Mouse (Mus musculus) heart, embryonic 14.5 days (tissue): ENCODE measurements around the gene Trappc3l. TPM values are rescaled to one million over a fixed set of nuclear protein-coding genes. Genes with fewer than 3 reads are reported as not detected.

ENCODE experiments used
- ATAC-seq: fragments of 200-750 bp; cut with Nextera tagmentation; 2 replicates; pipeline ENCODE4 v1.8.0; 2017; ENCODE audit warnings: low read depth, moderate TSS enrichment; ENCODE audit not compliant: insufficient number of reproducible peaks, insufficient read depth, low FRiP score
- H3K27ac ChIP-seq, 2 experiments: fragments of 200-500 bp in 1 of 2; fragments of 300-500 bp in 1 of 2; sonication (generic) in 1 of 2; replicated peaks in 1 of 2; 2 replicates each; pipeline ENCODE4 v1.5.1; 2012 to 2014; ENCODE audit warnings: low read depth in 2 of 2, low read length in 2 of 2, control low read depth in 1 of 2, mild to moderate bottlenecking in 1 of 2, mixed read lengths in 1 of 2; ENCODE audit not compliant: control insufficient read depth in 1 of 2, insufficient read depth in 1 of 2
- H3K27me3 ChIP-seq: fragments of 300-500 bp; sonication (generic); 2 replicates; pipeline ENCODE4 v1.6.1; 2014; ENCODE audit warnings: mild to moderate bottlenecking, low read length, control low read depth; ENCODE audit not compliant: control insufficient read depth, insufficient read depth
- H3K36me3 ChIP-seq: fragments of 300-500 bp; sonication (generic); 2 replicates; pipeline ENCODE4 v1.6.1; 2014; ENCODE audit warnings: mild to moderate bottlenecking, control low read depth, low read length, mixed read lengths; ENCODE audit not compliant: control insufficient read depth, insufficient read depth
- H3K4me1 ChIP-seq, 2 experiments: fragments of 200-500 bp in 1 of 2; fragments of 300-500 bp in 1 of 2; sonication (generic) in 1 of 2; 2 replicates each; pipeline ENCODE4 v1.6.1; 2012 to 2014; ENCODE audit warnings: low read length in 2 of 2, control low read depth in 1 of 2, mixed read lengths in 1 of 2; ENCODE audit not compliant: control insufficient read depth in 2 of 2, insufficient read depth in 2 of 2
- H3K4me2 ChIP-seq: fragments of 300-500 bp; sonication (generic); 2 replicates; pipeline ENCODE4 v1.6.1; 2014; ENCODE audit warnings: mild to moderate bottlenecking, low read length
- H3K4me3 ChIP-seq, 2 experiments: fragments of 200-500 bp in 1 of 2; fragments of 300-500 bp in 1 of 2; sonication (generic) in 1 of 2; 2 replicates each; pipeline ENCODE4 v1.5.1; 2012 to 2014; ENCODE audit warnings: low read length in 2 of 2, mild to moderate bottlenecking in 2 of 2, control low read depth in 1 of 2, low read depth in 1 of 2, moderate library complexity in 1 of 2; ENCODE audit not compliant: control insufficient read depth in 1 of 2, insufficient read depth in 1 of 2
- H3K9ac ChIP-seq: fragments of 300-500 bp; sonication (generic); 2 replicates; pipeline ENCODE4 v1.6.1; 2014; ENCODE audit warnings: mild to moderate bottlenecking, low read length
- H3K9me3 ChIP-seq: fragments of 300-500 bp; sonication (generic); 2 replicates; pipeline ENCODE4 v1.6.1; 2016; ENCODE audit warnings: low read length, control low read depth; ENCODE audit not compliant: control insufficient read depth
- WGBS: fragments of 180-500 bp; shearing (Covaris S2); extraction: QIAGEN DNeasy Blood & Tissue Kit; methylation state at CpG from one replicate; pipeline ENCODE4 v1.1.7; 2014; 5-methylcytosine and 5-hydroxymethylcytosine counted together
- polyA plus RNA-seq: library from polyadenylated mRNA; unstranded; fragments of >200 nt; fragmentation: Nextera tagmentation; extraction: Ambion mirVana; gene quantifications from 2 replicates; pipeline ENCODE4 v1.2.1, GENCODE M21; 2014

The Trappc3l gene
- polyA plus RNA-seq, 1 experiment from 2014 or later, result not detected

- Histone ChIP-seq H3K27ac (no peak overlapping the region), H3K4me1 (no peaks in the 10 kb centered on the region), H3K36me3 (no peaks in the 10 kb centered on the region), H3K4me2 (no peak overlapping the region), H3K27me3 (no peaks in the 10 kb centered on the region), H3K4me3 (no peak overlapping the region), H3K9ac (no peak overlapping the region), H3K9me3 (no peaks in the 10 kb centered on the region)
- 81% methylated on average over 2 of the region's 2 CpGs for WGBS
- no peak for ATAC-seq
These were observed 81.0 kb downstream of the Trappc3l start for GRCm38 (mm10) chr10:34118421-34118820.

- Histone ChIP-seq H3K4me1 (peaks cover 0 to 2% of the 10 kb centered on the region in 2 experiments; a peak in 1 of 4 replicates), H3K9me3 (no peaks in the 10 kb centered on the region), H3K4me3 (peak within 1 kb of the TSS; percentile 48 to 69), H3K36me3 (no peaks in the 10 kb centered on the region), H3K27me3 (no peaks in the 10 kb centered on the region), H3K27ac (no peak within 1 kb of the TSS), H3K9ac (peak within 1 kb of the TSS; percentile 65), H3K4me2 (peak within 1 kb of the TSS; percentile 81)
- 0 out of 2 replicates have a peak, but pooled peaks have one; percentile 17 for ATAC-seq
- WGBS, result 16% methylated on average over 44 of the region's 44 CpGs
These were observed 90.3 kb downstream of the Trappc3l start, which contains the start of gene Calhm6 for GRCm38 (mm10) chr10:34127392-34128378. Calhm6 (minus strand) TSS chr10:34127984.

GRCm38 (mm10) chr10:34128391-34128790 is 91.0 kb downstream of the Trappc3l start:
- 81% methylated on average over 6 of the region's 6 CpGs for WGBS
- no peak overlapping the region for H3K9ac ChIP-seq
- H3K4me3 ChIP-seq, result no peak overlapping the region
- no peaks in the 10 kb centered on the region for H3K9me3 ChIP-seq
- ATAC-seq, result no peak
- no peaks in the 10 kb centered on the region for H3K27me3 ChIP-seq
- no peak overlapping the region for H3K4me2 ChIP-seq
- no peak overlapping the region for H3K27ac ChIP-seq
- H3K36me3 ChIP-seq, result no peaks in the 10 kb centered on the region
- H3K4me1 ChIP-seq, result peaks cover 0 to 2% of the 10 kb centered on the region in 2 experiments; a peak in 1 of 4 replicates

- no peak for ATAC-seq
- Histone ChIP-seq H3K27ac (no peak overlapping the region), H3K36me3 (no peaks in the 10 kb centered on the region), H3K4me2 (no peak overlapping the region), H3K4me3 (no peak overlapping the region), H3K9me3 (no peaks in the 10 kb centered on the region), H3K27me3 (no peaks in the 10 kb centered on the region), H3K4me1 (peaks cover 1 to 2% of the 10 kb centered on the region in 2 experiments; a peak in 2 of 4 replicates), H3K9ac (no peak overlapping the region)
- WGBS, result 73% methylated on average over 2 of the region's 2 CpGs
These were observed 94.0 kb downstream of the Trappc3l start for GRCm38 (mm10) chr10:34131356-34131755.

GRCm38 (mm10) chr10:34136432-34136831 is 99.0 kb downstream of the Trappc3l start:
- no peak overlapping the region for H3K9ac ChIP-seq
- H3K4me2 ChIP-seq, result no peak overlapping the region
- no peak overlapping the region for H3K4me3 ChIP-seq
- H3K27ac ChIP-seq, result no peak overlapping the region
- H3K9me3 ChIP-seq, result no peaks in the 10 kb centered on the region
- 36% methylated on average over 6 of the region's 6 CpGs for WGBS
- no peaks in the 10 kb centered on the region for H3K27me3 ChIP-seq
- H3K4me1 ChIP-seq, result peaks cover 7 to 10% of the 10 kb centered on the region in 2 experiments; a peak in 3 of 4 replicates
- no peaks in the 10 kb centered on the region for H3K36me3 ChIP-seq
- no peak for ATAC-seq

- H3K27ac ChIP-seq, result peak overlapping the region in 1 of 2 experiments; percentile 24; a peak in 2 of 4 replicates
- no peaks in the 10 kb centered on the region for H3K36me3 ChIP-seq
- no peak overlapping the region; a peak in 1 of 4 replicates for H3K4me3 ChIP-seq
- H3K9ac ChIP-seq, result no peak overlapping the region
- 0 out of 2 replicates have a peak overlapping the region, but pooled peaks have one; percentile 4 for H3K4me2 ChIP-seq
- no peaks in the 10 kb centered on the region for H3K27me3 ChIP-seq
- no peaks in the 10 kb centered on the region; the same call in 1 of the 2 replicates for H3K9me3 ChIP-seq
- peaks cover 7 to 10% of the 10 kb centered on the region in 2 experiments; a peak in 3 of 4 replicates for H3K4me1 ChIP-seq
- no peak for ATAC-seq
- WGBS, result 13% methylated on average over 6 of the region's 6 CpGs
These were observed 100.6 kb downstream of the Trappc3l start for GRCm38 (mm10) chr10:34138027-34138426.

- H3K4me1 ChIP-seq, result peaks cover 7 to 10% of the 10 kb centered on the region in 2 experiments; a peak in 3 of 4 replicates
- no peak overlapping the region for H3K27ac ChIP-seq
- H3K4me3 ChIP-seq, result no peak overlapping the region
- no peaks in the 10 kb centered on the region for H3K36me3 ChIP-seq
- WGBS, result 53% methylated on average over 4 of the region's 4 CpGs
- no peak overlapping the region for H3K4me2 ChIP-seq
- H3K9me3 ChIP-seq, result no peaks in the 10 kb centered on the region; the same call in 1 of the 2 replicates
- H3K27me3 ChIP-seq, result no peaks in the 10 kb centered on the region
- no peak overlapping the region for H3K9ac ChIP-seq
- ATAC-seq, result no peak
These were observed 102.4 kb downstream of the Trappc3l start for GRCm38 (mm10) chr10:34139768-34140167.
